Mouse (Mus musculus) fat pad, adult 2 months (tissue): Measurements from ENCODE around the gene Hoxa3.

Source experiments
- DNase-seq: peaks from one replicate; pipeline ENCODE4 v3.0.0-alpha.2; 2011; ENCODE audit warnings: low read depth, low spot score; ENCODE audit errors: extremely low read depth

Gene Hoxa3

GRCm38 (mm10) chr6:52157466-52158275 is 55.5 kb downstream of the Hoxa3 start:
- no peak for DNase-seq

- DNase-seq, result no peak
Measured at GRCm38 (mm10) chr6:52156551-52157200, 56.5 kb downstream of the Hoxa3 start.

- DNase-seq, result no peak
Measured at GRCm38 (mm10) chr6:52155471-52155870, 57.7 kb downstream of the Hoxa3 start.

GRCm38 (mm10) chr6:52154044-52154443 is 59.1 kb downstream of the Hoxa3 start:
- no peak for DNase-seq

- DNase-seq, result no peak
Measured at GRCm38 (mm10) chr6:52153270-52153669, 59.9 kb downstream of the Hoxa3 start.

- no peak for DNase-seq
Measured at GRCm38 (mm10) chr6:52152226-52153193, 60.6 kb downstream of the Hoxa3 start.

GRCm38 (mm10) chr6:52151571-52151970 is 61.6 kb downstream of the Hoxa3 start:
- DNase-seq, result no peak

GRCm38 (mm10) chr6:52150401-52150966 is 62.7 kb downstream of the Hoxa3 start:
- DNase-seq, result no peak

- no peak for DNase-seq
Measured at GRCm38 (mm10) chr6:52139115-52139514, 74.0 kb downstream of the Hoxa3 start.

- no peak for DNase-seq
Measured at GRCm38 (mm10) chr6:52138576-52138975, 74.6 kb downstream of the Hoxa3 start.

GRCm38 (mm10) chr6:52137841-52138535 is 75.1 kb downstream of the Hoxa3 start:
- no peak for DNase-seq

- DNase-seq, result no peak
Measured at GRCm38 (mm10) chr6:52123673-52124072, 89.5 kb downstream of the Hoxa3 start.

GRCm38 (mm10) chr6:52121173-52121572 is 92.0 kb downstream of the Hoxa3 start:
- no peak for DNase-seq
